Mouse (Mus musculus): ENCODE results near the gene Zfp941.
A peak's percentile ranks its signal among the peaks of the same experiment; 100 is the strongest.

GRCm38 (mm10) chr7:140763447-140764020 lies 58.4 kb downstream of the Zfp941 start, which contains the start of gene Cyp2e1:
- no peak for TF ChIP-seq CTCF (IDR thresholded peaks at IDR 0.05; ENCODE audit: low read depth)
- TF ChIP-seq EP300 (IDR thresholded peaks at IDR 0.05; ENCODE audit: low read depth) = peak; percentile 53

Data from liver, postnatal 0 days (tissue).